Mouse (Mus musculus): ENCODE data around the gene Cd33.

Cd33 gene

DNA sequence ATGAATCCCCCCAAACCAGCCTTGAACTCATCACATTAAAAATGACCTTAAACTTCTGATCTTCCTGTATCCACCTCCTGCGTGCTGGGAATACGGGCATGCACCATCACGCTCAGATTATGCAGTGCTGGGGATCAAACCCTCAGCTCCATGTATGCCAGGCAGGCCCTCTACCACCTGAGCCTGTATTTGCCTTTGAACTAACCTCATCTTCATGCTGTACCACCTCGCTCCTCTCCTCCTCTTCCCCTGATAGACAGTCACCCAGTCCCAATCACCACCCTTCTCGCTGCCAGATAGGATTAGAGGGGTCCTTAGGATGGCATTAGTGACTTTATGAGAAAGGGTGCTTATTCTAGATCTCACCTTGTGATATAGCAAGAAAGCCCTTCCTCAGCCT is 29.2 kb downstream of the Cd33 start:
- DNase-seq (ENCODE audit: low spot score), result no peak

DNA sequence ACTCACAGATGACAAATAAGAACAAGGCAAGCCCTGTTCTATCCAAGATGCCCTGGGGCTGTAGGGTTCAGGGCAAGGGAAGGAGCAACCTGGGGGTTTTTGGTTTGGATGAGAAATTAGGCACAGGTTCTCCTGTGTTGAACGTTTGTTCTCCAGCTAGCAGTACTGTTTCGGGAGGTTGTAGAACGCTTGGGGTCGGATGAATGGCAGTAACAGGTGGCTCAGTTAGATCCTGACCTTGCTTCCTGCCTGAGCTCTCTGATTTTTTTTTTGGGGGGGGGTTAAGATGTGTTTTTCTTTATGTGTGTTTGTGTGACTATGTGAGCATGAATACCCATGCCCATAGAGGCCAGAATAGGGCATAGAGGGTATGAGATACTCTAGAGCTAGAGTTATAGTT is 31.7 kb downstream of the Cd33 start:
- DNase-seq (ENCODE audit: low spot score), result no peak

DNA sequence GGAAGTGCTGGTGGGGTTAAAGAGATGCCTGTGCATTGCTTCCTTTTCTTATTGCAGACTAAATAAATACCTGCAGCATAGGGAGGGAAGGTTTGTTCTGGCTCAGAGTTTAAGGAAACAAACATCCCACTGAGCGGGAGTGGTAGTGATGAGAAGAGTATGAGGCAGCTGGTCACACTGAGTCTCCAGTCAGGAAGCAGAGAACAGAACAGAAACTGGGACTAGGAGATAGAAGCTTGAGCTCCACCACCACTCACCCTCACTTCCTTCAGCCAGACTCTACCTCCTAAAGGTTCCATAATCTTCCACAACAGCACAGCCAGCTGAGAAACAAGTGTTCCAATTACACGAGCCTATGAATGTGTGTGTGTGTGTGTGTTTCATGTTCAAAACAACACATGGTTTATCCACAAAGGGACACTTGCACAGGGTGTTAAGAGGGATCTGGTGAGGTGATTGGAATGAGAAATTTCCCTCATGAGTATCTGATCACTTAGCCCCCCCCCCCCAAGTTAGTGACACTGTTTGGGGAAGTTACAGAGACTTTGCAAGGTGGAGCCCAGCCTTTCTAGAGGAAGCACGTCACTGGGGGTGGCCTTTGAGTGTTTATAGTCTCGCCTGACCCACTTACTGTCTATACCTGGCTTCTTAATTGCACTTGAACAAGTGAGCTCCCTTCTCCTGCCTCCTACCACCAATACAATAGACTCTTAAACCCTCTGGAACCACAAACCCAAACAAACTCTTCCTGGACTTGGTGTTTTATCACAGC is 32.3 kb downstream of the Cd33 start:
- DNase-seq (ENCODE audit: low spot score), result no peak

DNA sequence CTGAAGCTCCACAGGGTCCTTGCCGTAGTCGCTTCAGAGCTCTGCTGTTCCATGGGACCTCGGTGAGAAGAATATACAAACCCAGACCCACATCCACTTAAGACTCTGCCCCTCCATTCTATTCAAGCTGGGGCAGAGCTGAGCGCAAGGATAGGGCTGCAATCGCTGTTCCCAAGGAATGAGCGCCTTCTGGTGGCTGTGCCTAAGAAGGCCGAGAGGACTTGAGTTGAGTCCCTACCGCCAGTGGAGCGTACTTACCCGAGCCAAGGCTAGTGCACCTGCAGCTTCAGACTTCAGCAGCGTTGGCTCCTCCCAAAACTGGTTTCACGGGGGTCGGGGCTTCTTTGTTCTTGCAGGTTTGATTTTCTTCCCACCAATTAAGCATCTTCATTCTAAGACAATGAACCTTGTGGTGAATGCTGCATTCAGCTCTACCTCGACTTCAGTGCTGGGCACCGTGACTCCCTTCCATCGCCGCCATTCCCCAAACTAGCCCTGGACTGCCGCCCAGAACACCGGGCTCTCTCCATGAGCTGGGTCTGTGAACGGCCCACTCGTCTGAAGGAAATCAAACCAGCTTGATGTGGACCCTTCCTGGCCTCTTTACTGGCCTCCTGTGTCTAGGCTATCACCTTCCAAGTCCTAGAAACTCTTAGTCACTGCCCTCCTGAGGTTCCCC is 48.7 kb downstream of the Cd33 start:
- peak; percentile 72 for DNase-seq (ENCODE audit: low spot score)

DNA sequence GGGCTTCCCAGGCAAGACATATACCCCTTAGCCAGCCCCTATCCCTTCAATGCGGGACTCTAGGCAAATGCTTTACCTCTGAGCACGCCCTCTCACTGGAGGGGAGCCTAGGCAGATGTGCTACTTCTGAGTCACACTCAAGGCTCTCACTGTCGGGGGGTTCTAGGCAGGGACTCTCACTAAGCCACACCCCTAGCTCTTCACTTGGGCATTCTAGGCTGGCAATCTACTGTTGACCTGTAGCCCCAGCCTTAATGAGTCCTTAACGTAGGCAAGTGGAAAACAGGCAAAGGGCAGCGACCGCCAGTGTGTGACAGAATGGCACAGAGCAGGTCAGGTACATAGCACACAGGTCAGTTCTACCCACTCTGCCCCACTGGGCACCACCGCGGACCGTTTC is 53.4 kb downstream of the Cd33 start:
- no peak for DNase-seq (ENCODE audit: low spot score)

DNA sequence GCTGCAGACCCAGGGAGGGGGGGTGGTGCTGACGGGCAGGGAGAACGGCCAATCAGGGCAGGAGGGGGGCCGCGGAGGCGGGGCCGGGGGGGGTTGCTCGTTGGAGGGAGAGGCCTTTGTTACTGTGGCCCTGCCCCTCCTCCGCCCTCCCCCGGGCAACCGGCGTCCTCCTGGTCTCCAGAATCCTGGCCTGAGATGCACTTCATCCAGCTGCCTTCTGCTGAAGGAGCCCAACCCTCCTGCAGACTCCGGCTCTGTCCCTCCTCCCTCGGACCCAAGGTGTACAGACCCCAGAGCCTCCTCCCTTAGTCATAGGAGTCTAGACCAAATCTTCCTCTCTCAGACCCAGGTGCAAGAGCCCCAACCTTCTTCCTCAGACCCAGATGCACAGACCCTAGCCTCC is 54.0 kb downstream of the Cd33 start:
- peak; percentile 72 for DNase-seq (ENCODE audit: low spot score)

DNA sequence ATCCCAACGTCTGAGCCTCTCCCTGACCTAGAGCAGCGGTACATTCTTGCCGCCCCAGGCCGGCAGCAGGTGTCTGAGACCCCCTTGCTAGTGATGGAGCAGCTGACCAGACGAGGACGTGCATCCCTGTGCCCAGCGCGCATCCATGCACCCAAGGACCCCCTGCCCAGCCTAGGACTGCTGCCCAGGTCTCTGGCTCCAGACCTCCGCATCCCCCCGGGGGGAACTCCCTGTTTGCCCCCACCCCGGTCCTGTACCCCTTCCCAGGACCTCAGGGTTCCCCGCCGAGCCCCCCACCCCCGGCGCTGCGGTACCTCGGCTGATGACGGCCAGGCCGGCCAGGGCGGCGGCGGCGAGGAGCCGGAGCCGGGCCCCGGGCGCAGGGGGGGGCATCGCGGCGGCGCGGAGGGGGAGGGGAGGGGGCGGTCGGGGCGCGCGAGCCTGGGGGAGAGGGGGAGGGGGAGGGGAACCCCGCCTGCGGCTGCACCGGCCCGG is 54.5 kb downstream of the Cd33 start, which contains the start of gene Iglon5:
TSS of gene Iglon5 (minus strand) at position 445 of the 495 bp plus-strand sequence.
- DNase-seq (ENCODE audit: low spot score), result peak; percentile 19

DNA sequence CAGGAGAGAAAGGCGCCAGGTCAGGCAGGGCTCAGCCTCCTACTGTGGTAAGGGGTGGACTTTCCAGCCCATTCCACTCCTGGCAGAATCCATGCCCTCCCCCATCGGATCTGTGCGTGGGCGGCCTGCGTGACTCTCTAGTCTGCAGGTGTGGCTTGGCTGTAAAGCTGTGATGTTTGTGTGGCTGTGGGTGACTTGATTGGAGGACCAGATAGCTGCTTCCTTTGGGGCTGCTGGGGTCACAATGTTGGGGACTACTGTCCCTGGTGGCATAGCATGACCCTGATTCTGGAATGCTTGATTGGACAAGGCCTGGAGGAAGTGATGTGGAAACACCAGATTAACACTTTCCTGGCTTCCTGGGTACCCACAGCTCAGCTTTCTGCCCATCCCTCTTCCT is 55.6 kb downstream of the Cd33 start:
- no peak for DNase-seq (ENCODE audit: low spot score)

DNA sequence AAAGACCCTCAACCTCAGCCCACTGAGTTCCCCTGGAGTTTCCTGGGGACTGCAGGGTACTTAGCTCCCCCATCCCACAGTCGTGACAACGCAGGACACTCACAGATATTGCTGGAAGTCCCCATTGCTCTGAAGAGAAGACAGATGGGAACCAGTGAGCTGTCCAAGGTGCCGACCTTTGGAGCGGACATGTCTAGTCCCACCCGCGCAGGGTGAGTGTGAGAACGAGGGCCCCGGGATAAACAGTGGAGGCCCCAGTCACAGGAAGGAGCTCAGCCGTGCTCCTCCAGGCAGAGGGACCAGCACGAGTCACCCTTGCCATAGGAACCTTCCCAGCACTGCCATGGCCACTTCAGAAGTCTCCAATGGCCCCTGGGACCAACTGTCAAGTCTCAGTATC is 61.0 kb downstream of the Cd33 start:
- DNase-seq (ENCODE audit: low spot score), result peak; percentile 60

DNA sequence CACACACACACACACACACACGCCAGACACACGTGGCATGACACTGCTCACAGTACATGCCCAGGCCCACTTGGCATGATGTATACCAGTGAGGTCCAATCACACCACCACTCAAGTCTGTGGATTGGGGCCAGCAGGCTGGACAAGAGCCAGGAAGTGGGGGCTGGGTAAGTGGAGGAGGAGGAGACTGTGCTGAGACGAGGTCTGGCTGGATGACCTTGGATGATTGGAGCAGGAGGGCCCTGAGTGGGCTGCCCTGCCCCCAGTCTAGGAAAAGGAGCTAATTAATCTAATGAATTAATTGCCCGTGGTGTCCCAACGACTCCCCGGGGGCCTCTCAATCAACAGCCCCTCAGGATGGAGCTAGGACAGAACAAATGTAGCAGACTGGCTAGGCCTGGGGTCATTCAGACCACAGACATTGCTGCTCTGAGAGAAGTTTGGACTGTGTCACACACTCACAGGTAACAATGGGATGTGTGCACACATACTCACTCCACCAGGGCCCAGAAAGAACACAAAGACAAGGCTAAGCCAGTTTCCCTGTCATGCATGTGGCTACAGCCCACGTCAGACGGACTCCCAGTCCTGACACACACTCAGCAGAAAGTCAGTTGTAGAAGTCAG is 62.0 kb downstream of the Cd33 start:
- DNase-seq (ENCODE audit: low spot score), result no peak

DNA sequence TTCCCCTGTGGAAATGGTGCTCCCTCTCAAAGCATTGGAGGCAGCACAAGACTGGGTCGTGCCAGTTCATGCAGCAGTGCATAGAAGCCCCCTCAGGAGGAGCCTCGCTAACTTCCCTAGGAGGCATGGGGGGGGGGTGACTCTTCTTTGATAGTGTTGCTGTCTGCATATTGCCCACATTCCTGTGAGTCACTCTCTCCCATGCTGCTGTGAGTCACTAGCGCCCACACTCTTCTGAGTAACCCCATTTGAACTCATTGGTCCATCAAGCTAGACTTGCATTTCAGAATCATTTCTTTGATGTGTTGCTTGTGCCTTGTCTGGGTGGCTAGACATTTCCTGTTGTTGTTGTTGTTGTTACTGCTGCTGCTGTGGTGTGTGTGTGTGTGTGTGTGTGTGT is 63.0 kb downstream of the Cd33 start:
- DNase-seq (ENCODE audit: low spot score), result no peak

DNA sequence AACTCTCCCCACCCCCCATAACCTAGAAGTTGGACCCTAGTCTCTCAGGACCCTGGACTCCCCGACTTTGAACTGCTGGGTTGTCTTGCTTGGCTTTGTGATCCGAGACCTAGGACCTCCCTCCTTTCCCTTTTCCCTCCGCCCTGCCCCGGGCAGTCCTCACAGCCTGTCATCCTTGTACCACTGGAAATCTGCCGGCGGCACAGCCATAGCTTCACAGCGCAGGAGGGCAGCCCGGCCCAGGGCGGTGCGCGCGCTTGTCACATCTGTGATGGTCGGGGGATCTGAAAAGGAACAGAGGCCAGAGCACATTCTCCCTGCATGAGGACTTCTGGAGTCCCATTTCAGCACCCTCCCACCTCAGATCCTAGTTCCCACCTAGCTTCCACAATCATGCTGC is 67.9 kb downstream of the Cd33 start:
- peak; percentile 29 for DNase-seq (ENCODE audit: low spot score)

DNA sequence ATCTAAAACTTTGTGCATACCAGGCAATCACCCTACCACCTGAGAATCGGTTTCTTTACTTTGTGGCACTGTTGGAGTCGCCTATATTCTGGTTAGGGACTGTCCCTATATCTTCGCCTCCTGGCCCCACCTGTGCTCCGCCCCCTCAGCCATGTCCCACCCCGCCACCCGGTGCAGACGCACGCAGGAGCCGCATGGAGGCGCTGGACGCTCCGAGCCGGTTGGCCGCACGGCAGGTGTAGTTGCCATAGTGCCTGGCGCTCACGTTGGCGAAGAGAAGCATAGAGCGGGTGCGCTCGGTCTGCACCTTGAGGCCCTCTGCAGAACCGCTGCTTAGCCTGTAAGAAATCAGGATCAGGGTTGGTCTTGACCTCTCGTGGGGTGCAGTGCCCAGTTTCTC is 68.5 kb downstream of the Cd33 start:
- peak; percentile 20 for DNase-seq (ENCODE audit: low spot score)
